Mouse (Mus musculus): ENCODE data around the gene Ak9.

- no peak for TF ChIP-seq CTCF (IDR thresholded peaks at IDR 0.05; ENCODE audit: low read depth)
- no peak for TF ChIP-seq EP300 (IDR thresholded peaks at IDR 0.05; ENCODE audit: low read depth)
These were observed 122.6 kb downstream of the Ak9 start for GRCm38 (mm10) chr10:41426368-41426767.
